Mouse (Mus musculus): ENCODE measurements around the gene Gm10842.

The Gm10842 gene

DNA sequence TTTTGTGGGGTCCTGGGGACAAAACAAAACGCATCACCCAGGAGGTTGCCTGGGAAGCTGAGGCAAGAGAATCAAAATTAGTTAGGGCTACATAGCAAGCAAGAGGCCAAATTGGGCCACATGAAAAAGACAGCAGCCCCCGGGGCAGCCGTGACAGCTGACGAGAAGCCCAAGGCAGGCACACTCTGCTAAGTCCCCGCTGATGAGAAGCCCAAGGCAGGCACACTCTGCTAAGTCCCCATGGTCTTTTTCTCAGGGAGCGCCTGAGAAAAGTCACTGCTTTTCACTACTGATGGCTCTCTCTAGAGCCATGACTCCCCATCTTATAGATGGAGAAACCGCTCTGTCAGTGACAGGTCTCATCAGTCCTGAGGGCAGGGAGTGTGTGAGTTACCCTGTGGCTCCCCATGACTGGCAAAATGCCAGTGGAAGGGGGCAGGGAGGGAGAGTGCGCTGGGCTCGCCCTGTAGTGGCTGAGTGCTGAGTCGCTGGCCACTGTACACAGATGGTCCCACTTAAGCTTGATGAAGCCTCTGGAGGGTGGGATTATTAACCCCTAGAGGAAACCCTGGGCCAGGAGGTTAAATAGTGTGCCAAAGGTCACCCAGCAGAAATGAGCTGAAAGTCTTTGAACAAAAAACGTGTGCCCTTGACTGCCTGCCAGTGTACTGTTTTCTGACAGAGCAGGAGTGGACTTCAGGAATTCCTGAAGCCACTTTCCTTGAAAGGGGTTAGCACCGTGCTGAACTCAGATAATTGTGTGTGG, 6.6 kb downstream of the Gm10842 start:
- DNase-seq, result peak; percentile 85

- no peak for DNase-seq
Measured at GRCm38 (mm10) chr11:105155915-105156314, 9.2 kb downstream of the Gm10842 start.

DNA sequence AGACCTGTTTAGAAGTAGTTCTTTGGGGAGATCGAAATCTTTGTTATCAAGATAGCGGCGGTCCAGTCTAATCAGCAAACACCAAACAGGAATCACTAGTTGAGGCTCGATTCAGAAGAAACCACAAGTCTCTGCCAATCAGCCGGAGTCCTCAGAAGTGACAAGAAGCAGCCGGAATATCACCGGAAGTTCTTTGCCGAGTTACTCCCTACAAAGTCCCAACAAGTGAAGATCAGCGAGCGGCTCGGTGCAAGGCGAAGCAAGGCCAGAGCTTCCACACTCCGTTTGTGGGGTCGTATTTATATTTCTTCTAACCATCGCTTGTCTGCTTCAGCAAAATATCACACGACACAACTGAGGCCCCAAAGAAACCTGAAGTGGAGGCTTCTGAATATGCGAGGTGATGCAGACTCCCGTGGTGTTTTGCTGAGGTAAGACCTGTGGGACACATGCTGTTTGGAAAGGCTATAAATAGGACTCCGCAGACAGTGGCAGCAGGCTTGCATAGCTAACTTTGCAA, 10.1 kb downstream of the Gm10842 start:
- no peak for DNase-seq

DNA sequence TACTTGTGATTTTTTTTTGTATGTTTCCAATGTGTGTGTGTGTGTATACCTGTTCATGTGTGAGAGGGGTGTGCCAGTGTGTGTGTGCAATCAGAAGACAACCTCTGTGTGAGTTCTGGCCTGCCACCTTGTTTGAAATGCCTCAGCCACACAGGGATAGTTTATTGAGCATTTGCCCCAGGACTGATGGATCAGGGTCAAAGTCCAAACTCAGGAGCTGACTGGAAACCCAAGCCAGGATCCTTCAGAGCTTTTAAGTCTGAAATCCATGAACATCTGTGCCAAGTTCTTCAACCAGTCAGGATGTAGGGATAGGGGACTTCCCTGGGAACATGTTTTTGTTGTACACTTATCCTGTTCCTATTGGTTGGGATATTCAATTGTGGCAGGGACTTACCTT, 11.4 kb downstream of the Gm10842 start:
- DNase-seq, result no peak

GRCm38 (mm10) chr11:105159673-105160360, 13.1 kb downstream of the Gm10842 start:
- no peak for DNase-seq

DNA sequence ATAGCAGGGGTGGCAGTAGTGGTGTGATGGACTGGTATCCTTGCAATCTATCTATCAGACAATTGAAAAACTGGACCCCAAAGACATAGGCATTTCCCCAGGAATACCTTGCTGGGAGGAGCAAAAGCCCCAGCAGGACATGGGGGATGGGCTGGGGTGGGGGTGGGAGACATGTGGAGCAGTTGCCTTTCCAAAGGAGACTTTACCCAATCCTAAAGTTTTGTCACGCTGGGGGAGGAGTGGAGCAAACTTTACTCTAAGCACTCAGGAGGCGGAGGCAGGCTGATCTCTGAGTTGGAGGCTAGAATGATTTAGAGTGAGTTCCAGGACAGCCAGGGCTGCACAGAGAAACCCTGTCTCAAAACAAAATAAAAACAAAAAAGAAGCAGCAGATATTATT, 14.7 kb downstream of the Gm10842 start:
- DNase-seq, result no peak

- no peak for DNase-seq
Measured at GRCm38 (mm10) chr11:105164516-105165510, 18.1 kb downstream of the Gm10842 start.

- no peak for DNase-seq
Measured at GRCm38 (mm10) chr11:105166780-105167179, 20.1 kb downstream of the Gm10842 start.

DNA sequence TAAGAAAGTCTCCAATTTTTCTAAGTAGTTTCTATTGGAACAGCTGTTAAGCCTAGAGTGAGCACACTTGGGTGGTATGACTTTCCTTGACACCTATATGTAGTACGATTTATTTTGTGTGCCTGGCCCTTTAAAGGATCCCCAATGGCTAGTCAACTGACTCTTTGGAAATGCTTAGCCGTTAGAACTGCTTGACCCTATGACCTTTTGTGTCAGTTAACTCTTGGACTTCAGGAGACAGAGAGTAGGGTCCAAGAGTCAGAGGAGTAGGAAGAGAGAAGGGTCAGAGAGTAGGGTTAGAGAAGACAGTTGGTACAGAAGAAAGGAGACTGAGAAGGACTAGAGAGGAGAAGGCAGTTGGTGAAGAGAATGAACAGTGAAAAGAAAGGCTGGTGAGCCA, 31.8 kb downstream of the Gm10842 start, which contains the start of gene Tlk2:
Gene Tlk2 (plus strand): TSS at position 292 of the 400 bp plus-strand sequence.
- no peak for DNase-seq

DNA sequence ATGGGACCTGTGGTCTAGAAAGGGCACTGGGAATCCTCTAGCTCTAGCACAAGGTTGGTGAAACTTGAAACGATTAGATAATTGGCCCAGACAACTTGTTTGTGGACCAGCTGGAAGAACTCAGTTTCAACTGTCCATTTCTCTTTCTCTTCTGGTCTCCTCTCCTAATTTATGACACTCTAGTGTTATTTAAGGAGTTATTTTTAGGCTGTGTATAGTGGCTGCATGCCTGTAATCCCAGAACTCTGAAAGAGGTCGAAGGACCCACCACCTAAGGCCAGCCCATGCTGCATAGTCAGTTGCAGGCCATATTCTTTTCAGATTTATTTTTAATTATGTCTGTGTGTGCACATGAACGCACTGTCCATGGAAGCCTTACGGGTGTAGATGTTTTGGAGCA, 32.8 kb downstream of the Gm10842 start:
- no peak for DNase-seq

GRCm38 (mm10) chr11:105180471-105181091, 33.9 kb downstream of the Gm10842 start:
- peak; percentile 61 for DNase-seq

DNA sequence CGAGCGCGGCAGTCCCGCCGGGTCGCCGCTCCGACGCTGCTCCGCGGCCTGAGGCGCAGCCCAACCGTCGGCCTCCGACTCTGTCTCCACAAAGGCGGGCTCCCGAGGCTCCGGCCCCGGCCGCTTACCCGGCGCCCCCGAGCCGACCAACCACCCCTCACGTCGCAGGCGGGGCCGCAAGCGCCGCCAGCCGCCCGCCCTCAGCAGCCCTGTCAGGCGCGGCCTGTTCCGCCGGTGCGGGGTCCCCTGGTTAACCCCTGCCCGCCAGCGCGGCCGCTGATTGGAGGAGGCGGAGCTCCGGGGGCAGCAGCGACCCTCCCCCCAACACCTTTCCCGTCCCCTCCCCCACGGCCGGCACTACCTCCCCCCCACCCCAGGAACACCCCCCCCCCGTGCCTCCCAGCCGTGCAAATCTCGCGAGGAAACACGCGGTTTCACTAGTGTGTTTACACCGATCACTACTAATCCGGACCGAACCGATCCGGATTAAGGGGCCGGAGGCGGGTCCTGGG, 34.5 kb downstream of the Gm10842 start:
- DNase-seq, result peak; percentile 97

GRCm38 (mm10) chr11:105181689-105182460, 35.2 kb downstream of the Gm10842 start:
- peak; percentile 59 for DNase-seq

DNA sequence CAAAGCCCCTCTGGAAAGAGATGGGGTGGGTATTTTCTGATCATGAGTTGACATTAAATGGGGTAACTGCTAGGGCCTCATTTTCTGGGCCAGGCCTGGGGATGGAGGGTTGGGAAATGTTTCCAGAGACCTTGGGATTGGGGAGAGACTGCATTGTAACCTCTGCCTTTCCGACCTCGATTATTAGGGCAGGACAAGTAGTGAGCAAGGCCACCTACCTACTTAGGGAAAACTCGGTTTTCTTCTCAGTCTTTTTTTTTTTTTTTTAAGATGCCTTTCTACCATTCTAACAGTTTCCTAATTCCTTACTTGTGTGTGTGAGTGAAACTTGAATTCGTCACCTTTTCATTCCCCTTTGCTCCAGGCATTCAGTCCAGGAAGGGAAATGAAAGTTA, 35.8 kb downstream of the Gm10842 start:
- DNase-seq, result no peak

DNA sequence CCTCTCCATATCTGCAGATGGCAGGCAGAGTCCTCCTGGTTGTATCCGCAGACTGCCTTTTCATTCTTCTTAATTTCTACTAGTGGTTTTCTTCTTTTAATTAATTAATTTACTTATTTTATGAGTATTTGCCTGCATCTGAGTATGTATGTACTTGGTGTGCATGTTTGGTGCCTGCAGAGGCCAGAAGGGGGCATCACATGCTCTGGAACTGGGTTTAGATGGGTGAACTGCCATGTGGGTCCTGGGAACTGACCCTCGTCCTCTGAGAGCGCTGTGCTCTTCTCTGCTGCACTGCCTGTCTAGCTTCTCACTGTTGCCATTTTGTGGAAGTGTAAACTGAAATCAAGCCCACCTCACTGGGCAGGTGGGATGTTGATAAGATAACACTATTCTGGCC, 38.0 kb downstream of the Gm10842 start:
- DNase-seq, result peak; percentile 11

DNA sequence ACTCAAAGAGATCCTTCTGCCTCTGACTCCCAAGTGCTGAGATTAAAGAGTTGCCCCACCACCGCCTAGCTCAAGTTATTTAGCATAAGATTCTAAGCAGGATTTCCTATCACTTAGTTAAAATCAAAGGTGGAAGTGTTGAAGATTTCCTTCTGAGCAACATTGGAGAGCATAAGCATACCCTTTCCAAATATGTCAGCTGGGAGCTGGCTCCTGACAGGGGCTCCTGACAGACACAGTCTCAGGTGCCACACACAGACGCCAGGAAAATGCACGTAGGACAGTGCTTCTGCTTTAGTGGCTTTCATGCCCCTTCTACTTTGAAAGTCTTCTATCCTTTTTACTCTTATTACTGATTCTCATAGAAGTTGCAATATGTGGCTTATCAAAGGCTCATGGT, 45.5 kb downstream of the Gm10842 start:
- DNase-seq, result no peak
